Mouse (Mus musculus): ENCODE measurements around the gene Neu3. TPM values are rescaled to one million over a fixed set of nuclear protein-coding genes. Genes with fewer than 3 reads are reported as not detected.
"Not testable (repeated sequence)": the region's sequence is repeated elsewhere in the genome, so short reads cannot be mapped to it uniquely, and the experiment has no call there.

The Neu3 gene
- total and polyA plus RNA-seq, 3 experiments, result 6.6 to 9.0 (median 7.2) TPM

- peaks cover 56% of the 10 kb centered on the region for H3K36me3 ChIP-seq (replicated peaks)
- ATAC-seq (ENCODE audit: extremely low read depth, insufficient number of reproducible peaks, low FRiP score, poor library complexity, severe bottlenecking), result no peak
Measured at GRCm38 (mm10) chr7:99813394-99813793, 14.8 kb downstream of the Neu3 start.

GRCm38 (mm10) chr7:99811661-99812060, 16.6 kb downstream of the Neu3 start:
- no peaks in the 10 kb centered on the region for H3K9me3 ChIP-seq (replicated peaks)
- peaks cover 7% of the 10 kb centered on the region for H3K4me1 ChIP-seq (ENCODE audit: insufficient read depth, low read depth, low read length)
- DNase-seq (ENCODE audit: low spot score), result no peak
- no peak overlapping the region for H3K4me3 ChIP-seq (ENCODE audit: low read depth, low read length)
- no peak for ATAC-seq (ENCODE audit: extremely low read depth, insufficient number of reproducible peaks, low FRiP score, poor library complexity, severe bottlenecking)
- no peak for TF ChIP-seq TAL1 (conservative IDR thresholded peaks at IDR 0.05; ENCODE audit: low read depth, low read length)
- no peak for TF ChIP-seq GATA1 (IDR thresholded peaks at IDR 0.05; ENCODE audit: borderline replicate concordance, low read length)
- TF ChIP-seq CTCF (IDR thresholded peaks at IDR 0.05; ENCODE audit: low read depth, low read length), result no peak
- no peak for TF ChIP-seq POLR2AphosphoS5 (IDR thresholded peaks at IDR 0.05; ENCODE audit: insufficient replicate concordance, low read depth, low read length)
- TF ChIP-seq GATA2 (IDR thresholded peaks at IDR 0.05; ENCODE audit: borderline replicate concordance, low read depth, low read length), result no peak
- no peaks in the 10 kb centered on the region for H3K27me3 ChIP-seq (ENCODE audit: insufficient read depth, low read length)
- H3K36me3 ChIP-seq (replicated peaks), result peaks cover 55% of the 10 kb centered on the region

More at GRCm38 (mm10) chr7:99813394-99813793, 14.8 kb downstream of the Neu3 start:
- DNase-seq (ENCODE audit: low spot score), result no peak
- TF ChIP-seq CTCF (IDR thresholded peaks at IDR 0.05; ENCODE audit: low read depth, low read length), result 0 out of 2 replicates have a peak, but pooled peaks have one; percentile 8
- TF ChIP-seq POLR2AphosphoS5 (IDR thresholded peaks at IDR 0.05; ENCODE audit: insufficient replicate concordance, low read depth, low read length), result no peak
- TF ChIP-seq GATA2 (IDR thresholded peaks at IDR 0.05; ENCODE audit: borderline replicate concordance, low read depth, low read length), result no peak
- TF ChIP-seq GATA1 (IDR thresholded peaks at IDR 0.05; ENCODE audit: borderline replicate concordance, low read length), result no peak
- no peak for TF ChIP-seq TAL1 (conservative IDR thresholded peaks at IDR 0.05; ENCODE audit: low read depth, low read length)
- H3K9me3 ChIP-seq (replicated peaks), result no peaks in the 10 kb centered on the region
- H3K4me1 ChIP-seq (ENCODE audit: insufficient read depth, low read depth, low read length), result peaks cover 11% of the 10 kb centered on the region
- no peak overlapping the region for H3K4me3 ChIP-seq (ENCODE audit: low read depth, low read length)
- no peaks in the 10 kb centered on the region for H3K27me3 ChIP-seq (ENCODE audit: insufficient read depth, low read length)

DNA sequence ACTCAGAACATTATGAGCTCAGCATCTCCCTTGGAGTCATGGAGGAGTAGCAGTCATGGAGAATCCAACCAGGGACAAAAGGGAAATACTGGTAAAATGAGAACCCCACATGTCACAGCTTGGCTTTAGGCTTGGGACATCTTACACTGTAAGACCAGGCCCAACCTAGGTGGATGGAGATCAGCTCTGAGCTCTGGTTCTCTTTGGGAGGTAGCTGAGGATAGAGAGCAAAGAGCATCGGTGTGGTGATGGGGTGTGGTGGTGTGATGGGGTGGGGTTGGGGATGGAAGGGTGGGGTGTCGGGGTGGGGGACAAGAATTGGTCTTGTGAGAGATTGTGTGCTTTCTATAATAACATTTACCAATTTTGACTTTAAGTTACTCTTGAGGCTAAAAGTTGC, 17.4 kb downstream of the Neu3 start:
- Histone ChIP-seq H3K27me3 (ENCODE audit: insufficient read depth, low read length) (no peaks in the 10 kb centered on the region), H3K4me1 (ENCODE audit: insufficient read depth, low read depth, low read length) (peaks cover 7% of the 10 kb centered on the region), H3K9me3 (replicated peaks) (no peaks in the 10 kb centered on the region), H3K4me3 (ENCODE audit: low read depth, low read length) (no peak overlapping the region), H3K36me3 (replicated peaks) (peaks cover 51% of the 10 kb centered on the region)
- ATAC-seq (ENCODE audit: extremely low read depth, insufficient number of reproducible peaks, low FRiP score, poor library complexity, severe bottlenecking) (no peak), DNase-seq (ENCODE audit: low spot score) (no peak)
- TF ChIP-seq GATA1 (IDR thresholded peaks at IDR 0.05; ENCODE audit: borderline replicate concordance, low read length), result no peak
- no peak for TF ChIP-seq POLR2AphosphoS5 (IDR thresholded peaks at IDR 0.05; ENCODE audit: insufficient replicate concordance, low read depth, low read length)
- TF ChIP-seq GATA2 (IDR thresholded peaks at IDR 0.05; ENCODE audit: borderline replicate concordance, low read depth, low read length), result no peak
- no peak for TF ChIP-seq CTCF (IDR thresholded peaks at IDR 0.05; ENCODE audit: low read depth, low read length)
- TF ChIP-seq TAL1 (conservative IDR thresholded peaks at IDR 0.05; ENCODE audit: low read depth, low read length), result no peak

DNA sequence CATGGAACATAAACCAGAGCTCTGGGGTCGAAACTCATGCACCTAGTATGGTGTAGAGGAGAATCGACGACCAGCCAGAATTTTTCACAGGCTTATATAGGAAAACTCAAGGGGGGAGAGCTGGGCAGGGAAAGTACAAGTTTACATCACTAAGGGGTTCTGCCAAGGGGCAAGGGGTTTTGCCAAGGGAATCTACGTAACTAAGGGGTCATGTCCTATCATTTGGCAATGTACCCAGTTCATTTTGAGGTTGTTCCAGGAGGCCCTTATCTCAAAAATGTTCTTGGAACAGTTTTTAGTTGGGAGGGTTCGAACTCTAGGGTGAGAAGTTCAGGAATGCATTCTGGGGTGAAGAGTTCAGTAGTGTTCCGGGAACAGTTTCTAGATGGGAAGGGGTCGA, 21.2 kb downstream of the Neu3 start:
- H3K9me3 ChIP-seq (replicated peaks); DNase-seq (ENCODE audit: low spot score); H3K4me3 ChIP-seq (ENCODE audit: low read depth, low read length); H3K27me3 ChIP-seq (ENCODE audit: insufficient read depth, low read length); ATAC-seq (ENCODE audit: extremely low read depth, insufficient number of reproducible peaks, low FRiP score, poor library complexity, severe bottlenecking): not testable (repeated sequence)
- Histone ChIP-seq H3K4me1 (ENCODE audit: insufficient read depth, low read depth, low read length) (peaks cover 25% of the 10 kb centered on the region), H3K36me3 (replicated peaks) (peaks cover 16% of the 10 kb centered on the region)

DNA sequence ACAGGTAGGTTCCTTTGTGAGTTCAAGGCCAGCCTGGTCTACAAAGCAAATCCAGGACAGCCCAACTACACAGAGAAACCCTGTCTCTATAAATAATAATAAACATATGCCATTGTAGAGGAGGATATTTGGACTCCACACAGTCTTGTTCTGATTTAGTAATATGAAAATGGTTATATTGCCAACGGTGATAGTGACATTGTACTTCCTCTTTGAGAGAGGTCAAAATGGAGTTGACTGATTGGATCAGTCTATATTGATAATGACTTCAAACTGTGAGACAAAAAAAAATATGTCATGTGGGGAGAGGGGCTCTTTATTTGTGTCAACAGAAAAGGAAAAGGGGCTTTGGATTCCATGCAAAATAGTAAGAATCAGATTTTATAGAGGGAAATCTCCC, 22.9 kb downstream of the Neu3 start:
- no peak overlapping the region for H3K4me3 ChIP-seq (ENCODE audit: low read depth, low read length)
- ATAC-seq (ENCODE audit: extremely low read depth, insufficient number of reproducible peaks, low FRiP score, poor library complexity, severe bottlenecking) (no peak), DNase-seq (ENCODE audit: low spot score) (no peak)
- H3K4me1 ChIP-seq (ENCODE audit: insufficient read depth, low read depth, low read length), result peaks cover 22% of the 10 kb centered on the region
- TF ChIP-seq POLR2AphosphoS5 (IDR thresholded peaks at IDR 0.05; ENCODE audit: insufficient replicate concordance, low read depth, low read length) (no peak), GATA1 (IDR thresholded peaks at IDR 0.05; ENCODE audit: borderline replicate concordance, low read length) (no peak), GATA2 (IDR thresholded peaks at IDR 0.05; ENCODE audit: borderline replicate concordance, low read depth, low read length) (no peak), TAL1 (conservative IDR thresholded peaks at IDR 0.05; ENCODE audit: low read depth, low read length) (no peak), CTCF (IDR thresholded peaks at IDR 0.05; ENCODE audit: low read depth, low read length) (no peak)
- peaks cover 5% of the 10 kb centered on the region; the same call in 1 of the 2 replicates for H3K9me3 ChIP-seq (replicated peaks)
- H3K27me3 ChIP-seq (ENCODE audit: insufficient read depth, low read length), result no peaks in the 10 kb centered on the region
- peaks cover 11% of the 10 kb centered on the region for H3K36me3 ChIP-seq (replicated peaks)

DNA sequence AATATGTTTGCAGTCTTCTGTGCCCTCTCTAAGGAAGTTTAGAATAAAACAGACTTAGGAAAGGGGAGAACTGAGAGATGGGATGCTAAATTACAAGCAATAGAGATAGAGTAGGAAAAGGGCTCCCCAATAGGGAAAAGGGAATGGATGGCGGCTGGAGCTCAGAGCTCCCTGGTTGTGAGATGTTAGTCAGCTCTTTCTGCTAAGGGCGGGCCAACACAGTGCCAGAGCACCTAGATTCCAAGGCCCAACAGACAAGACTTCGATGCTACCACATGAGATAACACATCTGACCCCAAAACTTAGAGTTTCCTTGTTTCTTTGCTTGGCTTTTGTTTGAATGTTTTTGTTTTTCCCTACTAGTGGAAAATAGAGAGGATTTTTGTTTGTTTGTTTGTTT, 24.2 kb downstream of the Neu3 start:
- not testable (repeated sequence) for H3K27me3 ChIP-seq (ENCODE audit: insufficient read depth, low read length); ATAC-seq (ENCODE audit: extremely low read depth, insufficient number of reproducible peaks, low FRiP score, poor library complexity, severe bottlenecking); DNase-seq (ENCODE audit: low spot score); H3K4me3 ChIP-seq (ENCODE audit: low read depth, low read length); H3K36me3 ChIP-seq (replicated peaks); H3K9me3 ChIP-seq (replicated peaks)
- H3K4me1 ChIP-seq (ENCODE audit: insufficient read depth, low read depth, low read length), result peaks cover 22% of the 10 kb centered on the region

DNA sequence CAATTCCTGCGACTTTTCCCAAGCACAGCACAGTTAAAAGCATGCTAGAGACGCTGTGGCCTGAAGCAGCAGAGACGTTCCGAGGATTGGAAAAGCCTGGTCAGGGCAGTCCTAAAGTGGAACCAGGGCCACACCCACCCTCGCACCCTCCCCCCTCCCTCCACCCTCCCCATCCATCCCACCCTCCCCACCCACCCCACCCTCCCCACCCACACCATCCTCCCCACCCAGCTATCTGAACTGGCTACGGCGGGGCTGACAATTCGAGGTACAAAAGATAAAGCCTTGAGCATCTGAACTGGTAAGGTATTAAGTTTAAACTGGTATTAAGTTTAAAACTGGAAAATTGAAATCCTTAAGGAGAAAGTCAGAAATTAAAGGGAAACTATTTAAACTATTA, 24.7 kb downstream of the Neu3 start:
- ATAC-seq (ENCODE audit: extremely low read depth, insufficient number of reproducible peaks, low FRiP score, poor library complexity, severe bottlenecking) (no peak), DNase-seq (ENCODE audit: low spot score) (peak; percentile 18)
- 0 out of 2 replicates have a peak, but pooled peaks cover 2% of the 10 kb centered on the region for H3K27me3 ChIP-seq (ENCODE audit: insufficient read depth, low read length)
- peaks cover 2% of the 10 kb centered on the region for H3K36me3 ChIP-seq (replicated peaks)
- H3K4me3 ChIP-seq (ENCODE audit: low read depth, low read length), result no peak overlapping the region; the same call in 1 of the 2 replicates
- H3K4me1 ChIP-seq (ENCODE audit: insufficient read depth, low read depth, low read length), result peaks cover 19% of the 10 kb centered on the region
- peaks cover 5% of the 10 kb centered on the region; the same call in 1 of the 2 replicates for H3K9me3 ChIP-seq (replicated peaks)
- TF ChIP-seq CTCF (IDR thresholded peaks at IDR 0.05; ENCODE audit: low read depth, low read length), result no peak
- no peak for TF ChIP-seq GATA1 (IDR thresholded peaks at IDR 0.05; ENCODE audit: borderline replicate concordance, low read length)
- no peak for TF ChIP-seq POLR2AphosphoS5 (IDR thresholded peaks at IDR 0.05; ENCODE audit: insufficient replicate concordance, low read depth, low read length)
- TF ChIP-seq TAL1 (conservative IDR thresholded peaks at IDR 0.05; ENCODE audit: low read depth, low read length), result no peak
- TF ChIP-seq GATA2 (IDR thresholded peaks at IDR 0.05; ENCODE audit: borderline replicate concordance, low read depth, low read length), result no peak

Measured in G1E (cell line).